Mouse (Mus musculus) liver, embryonic 11.5 days (tissue): ENCODE data around the gene Rrp12. TPM values are rescaled to one million over a fixed set of nuclear protein-coding genes. Genes with fewer than 3 reads are reported as not detected.

Source experiments
- ATAC-seq: fragments of 200-750 bp; cut with Nextera tagmentation; replicated peaks from 2 replicates; pipeline ENCODE4 v1.8.0; 2017; ENCODE audit warnings: moderate number of reproducible peaks, mild to moderate bottlenecking, moderate TSS enrichment, moderate library complexity; ENCODE audit not compliant: low FRiP score
- DNase-seq: peaks from one replicate; pipeline ENCODE4 v3.0.0-alpha.2; 2017; ENCODE audit warnings: low spot score
- H3K27ac ChIP-seq: fragments of 300-500 bp; sonication (generic); 2 replicates; pipeline ENCODE4 v1.5.1; 2014; ENCODE audit warnings: mild to moderate bottlenecking, low read depth, low read length, control low read depth
- H3K27me3 ChIP-seq: fragments of 300-500 bp; sonication (generic); replicated peaks from 2 replicates; pipeline ENCODE4 v1.6.1; 2014; ENCODE audit warnings: low read length, mixed read lengths; ENCODE audit not compliant: control insufficient read depth, insufficient read depth
- H3K36me3 ChIP-seq: fragments of 300-500 bp; sonication (generic); 2 replicates; pipeline ENCODE4 v1.6.1; 2014; ENCODE audit warnings: mild to moderate bottlenecking, low read length, moderate library complexity, mixed read lengths; ENCODE audit not compliant: control insufficient read depth, insufficient read depth
- H3K4me1 ChIP-seq: fragments of 300-500 bp; sonication (generic); replicated peaks from 2 replicates; pipeline ENCODE4 v1.6.1; 2014; ENCODE audit warnings: low read length, mixed read lengths; ENCODE audit not compliant: control insufficient read depth, insufficient read depth
- H3K4me2 ChIP-seq: fragments of 300-500 bp; sonication (generic); 2 replicates; pipeline ENCODE4 v1.6.1; 2014; ENCODE audit warnings: mild to moderate bottlenecking, control low read depth, moderate library complexity
- H3K4me3 ChIP-seq: fragments of 300-500 bp; sonication (generic); 2 replicates; pipeline ENCODE4 v1.5.1; 2014; ENCODE audit warnings: low read depth, low read length, control low read depth
- H3K9ac ChIP-seq: fragments of 300-500 bp; sonication (generic); 2 replicates; pipeline ENCODE4 v1.6.1; 2014; ENCODE audit warnings: low read depth, low read length, control low read depth
- H3K9me3 ChIP-seq: fragments of 300-500 bp; sonication (generic); 2 replicates; pipeline ENCODE4 v1.6.1; 2016; ENCODE audit warnings: low read length, inconsistent platforms, mixed read lengths; ENCODE audit not compliant: control insufficient read depth
- WGBS: fragments of 180-500 bp; shearing (Covaris S2); extraction: QIAGEN DNeasy Blood & Tissue Kit; methylation state at CpG from one replicate; pipeline ENCODE4 v1.1.7; 2014; 5-methylcytosine and 5-hydroxymethylcytosine counted together
- polyA plus RNA-seq: library from polyadenylated mRNA; unstranded; fragments of >200 nt; fragmentation: Nextera tagmentation; extraction: Ambion mirVana; gene quantifications from 2 replicates; pipeline ENCODE4 v1.2.1, GENCODE M21; 2014

Gene Rrp12
- polyA plus RNA-seq, 1 experiment from 2014 or later = 29.5 TPM

GRCm38 (mm10) chr19:41837917-41838261 lies 58.1 kb downstream of the Rrp12 start:
- DNase-seq = no peak

GRCm38 (mm10) chr19:41837194-41837916 lies 58.6 kb downstream of the Rrp12 start:
- H3K9me3 ChIP-seq = no peaks in the 10 kb centered on the region
- peak overlapping the region; percentile 56 for H3K9ac ChIP-seq
- ATAC-seq = peak; percentile 62
- H3K4me3 ChIP-seq = peak overlapping the region; percentile 16; the same call in 1 of the 2 replicates
- H3K4me2 ChIP-seq = peak overlapping the region; percentile 61
- no peaks in the 10 kb centered on the region for H3K36me3 ChIP-seq
- no peaks in the 10 kb centered on the region for H3K27me3 ChIP-seq
- H3K4me1 ChIP-seq = peaks cover 65% of the 10 kb centered on the region
- DNase-seq = no peak
- H3K27ac ChIP-seq = peak overlapping the region; percentile 99
- WGBS = 27% methylated on average over 9 of the region's 9 CpGs

More at GRCm38 (mm10) chr19:41837917-41838261, 58.1 kb downstream of the Rrp12 start:
- Histone ChIP-seq H3K4me1 (peaks cover 59% of the 10 kb centered on the region), H3K9ac (peak overlapping the region; percentile 56), H3K27me3 (no peaks in the 10 kb centered on the region), H3K4me3 (peak overlapping the region; percentile 16; the same call in 1 of the 2 replicates), H3K36me3 (no peaks in the 10 kb centered on the region), H3K4me2 (peak overlapping the region; percentile 61), H3K27ac (peak overlapping the region; percentile 99), H3K9me3 (no peaks in the 10 kb centered on the region)
- WGBS = 29% methylated on average over 4 of the region's 4 CpGs
- ATAC-seq = peak; percentile 37

GRCm38 (mm10) chr19:41836719-41837118 lies 59.3 kb downstream of the Rrp12 start:
- 44% methylated on average over 3 of the region's 3 CpGs for WGBS
- no peaks in the 10 kb centered on the region for H3K9me3 ChIP-seq
- peak overlapping the region; percentile 61 for H3K4me2 ChIP-seq
- H3K27me3 ChIP-seq = no peaks in the 10 kb centered on the region
- H3K27ac ChIP-seq = peak overlapping the region; percentile 99
- H3K4me3 ChIP-seq = peak overlapping the region; percentile 9; the same call in 1 of the 2 replicates
- DNase-seq = no peak
- H3K9ac ChIP-seq = peak overlapping the region; percentile 56; the same call in 1 of the 2 replicates
- no peak for ATAC-seq
- peaks cover 71% of the 10 kb centered on the region for H3K4me1 ChIP-seq
- H3K36me3 ChIP-seq = no peaks in the 10 kb centered on the region

- Histone ChIP-seq H3K4me2 (peak overlapping the region; percentile 61), H3K4me1 (peaks cover 68% of the 10 kb centered on the region)
Observed at GRCm38 (mm10) chr19:41835816-41836215, 60.2 kb downstream of the Rrp12 start.

DNA sequence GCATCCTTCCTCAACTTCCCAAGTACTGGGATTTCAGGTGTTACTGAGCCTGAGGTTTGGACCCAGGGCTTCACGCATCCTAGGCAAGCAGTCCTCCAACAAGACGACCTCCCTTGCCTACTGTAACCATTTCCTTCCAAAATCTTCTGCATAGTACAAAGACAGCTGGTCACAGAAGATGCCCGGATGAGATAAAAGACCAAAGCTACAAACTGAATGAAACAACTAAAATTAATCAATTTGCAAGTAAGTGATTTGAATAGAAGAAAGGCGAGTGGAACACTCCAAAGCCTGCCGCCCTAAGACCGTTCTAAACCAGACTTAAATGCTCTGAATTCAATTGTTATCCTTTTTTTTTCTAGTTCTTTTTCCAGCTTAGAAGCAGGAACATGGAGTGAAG lies 60.6 kb downstream of the Rrp12 start:
- ATAC-seq (no peak), DNase-seq (no peak)
- Histone ChIP-seq H3K27ac (peak overlapping the region; percentile 99), H3K36me3 (no peaks in the 10 kb centered on the region), H3K9me3 (no peaks in the 10 kb centered on the region), H3K27me3 (no peaks in the 10 kb centered on the region), H3K9ac (0 out of 2 replicates have a peak overlapping the region, but pooled peaks have one; percentile 22), H3K4me2 (peak overlapping the region; percentile 61), H3K4me3 (peak overlapping the region; percentile 26; the same call in 1 of the 2 replicates), H3K4me1 (peaks cover 68% of the 10 kb centered on the region)
- 46% methylated on average over 6 of the region's 6 CpGs for WGBS

More at GRCm38 (mm10) chr19:41835816-41836215, 60.2 kb downstream of the Rrp12 start:
- H3K9me3 ChIP-seq = no peaks in the 10 kb centered on the region
- peak; percentile 90 for ATAC-seq
- H3K4me3 ChIP-seq = peak overlapping the region; percentile 26
- peak overlapping the region; percentile 56; the same call in 1 of the 2 replicates for H3K9ac ChIP-seq
- DNase-seq = peak; percentile 80
- H3K36me3 ChIP-seq = no peaks in the 10 kb centered on the region
- H3K27me3 ChIP-seq = no peaks in the 10 kb centered on the region
- H3K27ac ChIP-seq = peak overlapping the region; percentile 99
- under 1% methylated on average over 6 of the region's 6 CpGs for WGBS

GRCm38 (mm10) chr19:41832501-41833201 lies 63.3 kb downstream of the Rrp12 start:
- no peaks in the 10 kb centered on the region for H3K36me3 ChIP-seq
- peaks cover 56% of the 10 kb centered on the region for H3K4me1 ChIP-seq
- no peak for DNase-seq
- WGBS = 67% methylated on average over 13 of the region's 13 CpGs
- no peak for ATAC-seq
- peak overlapping the region; percentile 83; the same call in 1 of the 2 replicates for H3K4me3 ChIP-seq
- H3K9me3 ChIP-seq = no peaks in the 10 kb centered on the region
- H3K27me3 ChIP-seq = no peaks in the 10 kb centered on the region
- H3K9ac ChIP-seq = peak overlapping the region; percentile 44; the same call in 1 of the 2 replicates
- H3K4me2 ChIP-seq = peak overlapping the region; percentile 97
- H3K27ac ChIP-seq = no peak overlapping the region; the same call in 1 of the 2 replicates

DNA sequence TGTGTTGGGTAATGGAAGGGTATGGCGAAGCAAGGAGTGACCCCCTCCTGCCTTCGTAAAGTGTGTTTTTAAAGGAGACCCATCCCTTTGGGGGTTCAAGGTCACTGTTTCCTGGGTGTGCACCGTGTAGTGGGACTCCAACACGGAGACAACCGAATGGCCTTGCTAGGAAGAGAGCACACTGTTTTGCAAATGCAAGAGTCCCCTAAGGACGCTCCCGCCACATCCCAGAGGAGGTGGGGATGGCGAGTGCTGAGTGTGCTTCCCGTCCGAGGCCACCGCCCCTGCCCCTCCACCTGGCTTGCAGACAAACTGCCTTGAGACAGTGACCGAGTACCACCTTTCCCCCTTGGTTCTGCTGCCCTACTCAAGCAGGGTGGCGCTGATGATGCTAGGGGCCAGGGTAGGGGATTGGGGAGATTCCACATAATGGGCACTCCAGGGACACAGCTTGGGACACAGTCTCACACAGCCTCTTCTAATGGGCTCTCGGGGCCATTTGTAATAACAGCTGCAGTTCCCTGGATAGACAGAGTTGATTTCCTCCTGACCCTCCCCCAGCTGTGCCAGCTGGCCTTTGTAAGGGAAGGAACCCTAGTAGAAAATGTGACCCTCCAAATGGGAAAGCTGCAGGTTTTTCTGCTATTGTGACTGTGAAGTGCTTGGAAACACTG lies 64.1 kb downstream of the Rrp12 start:
- peaks cover 48% of the 10 kb centered on the region for H3K4me1 ChIP-seq
- DNase-seq = no peak
- ATAC-seq = no peak
- peak overlapping the region; percentile 97 for H3K4me2 ChIP-seq
- H3K27ac ChIP-seq = peak overlapping the region; percentile 58
- H3K36me3 ChIP-seq = no peaks in the 10 kb centered on the region
- H3K27me3 ChIP-seq = no peaks in the 10 kb centered on the region
- WGBS = 10% methylated on average over 14 of the region's 14 CpGs
- peak overlapping the region; percentile 83 for H3K4me3 ChIP-seq
- no peaks in the 10 kb centered on the region for H3K9me3 ChIP-seq
- H3K9ac ChIP-seq = peak overlapping the region; percentile 92

GRCm38 (mm10) chr19:41831101-41831570 lies 64.8 kb downstream of the Rrp12 start:
- Histone ChIP-seq H3K27ac (peak overlapping the region; percentile 83), H3K4me3 (peak overlapping the region; percentile 83), H3K27me3 (no peaks in the 10 kb centered on the region), H3K9ac (peak overlapping the region; percentile 92), H3K36me3 (no peaks in the 10 kb centered on the region), H3K9me3 (no peaks in the 10 kb centered on the region), H3K4me2 (peak overlapping the region; percentile 97), H3K4me1 (peaks cover 41% of the 10 kb centered on the region)
- DNase-seq = no peak
- under 1% methylated on average over 19 of the region's 19 CpGs for WGBS
- no peak for ATAC-seq
